Mouse (Mus musculus) lung, postnatal 14 days (tissue): ENCODE measurements around the gene Pias4.

Source experiments
- DNase-seq: peaks from one replicate; pipeline ENCODE4 v3.0.0; 2021

Gene Pias4

GRCm38 (mm10) chr10:81168087-81168431, 336 bp upstream of the Pias4 start:
- DNase-seq, result no peak

GRCm38 (mm10) chr10:81165118-81165517, 2.6 kb downstream of the Pias4 start:
- no peak for DNase-seq

GRCm38 (mm10) chr10:81162318-81162652, 5.4 kb downstream of the Pias4 start:
- DNase-seq, result no peak

- no peak for DNase-seq
These were observed 6.0 kb downstream of the Pias4 start for GRCm38 (mm10) chr10:81161602-81162317.

GRCm38 (mm10) chr10:81154736-81155135, 13.0 kb downstream of the Pias4 start:
- DNase-seq, result no peak

GRCm38 (mm10) chr10:81154313-81154712, 13.4 kb downstream of the Pias4 start:
- DNase-seq, result no peak

GRCm38 (mm10) chr10:81152609-81153008, 15.1 kb downstream of the Pias4 start:
- DNase-seq, result no peak

- no peak for DNase-seq
These were observed 16.5 kb downstream of the Pias4 start for GRCm38 (mm10) chr10:81151261-81151660.

GRCm38 (mm10) chr10:81146296-81146695, 21.4 kb downstream of the Pias4 start:
- no peak for DNase-seq

GRCm38 (mm10) chr10:81145778-81146177, 21.9 kb downstream of the Pias4 start:
- DNase-seq, result no peak

GRCm38 (mm10) chr10:81145307-81145706, 22.4 kb downstream of the Pias4 start:
- no peak for DNase-seq

GRCm38 (mm10) chr10:81144667-81145066, 23.1 kb downstream of the Pias4 start:
- DNase-seq, result peak; percentile 40

GRCm38 (mm10) chr10:81143845-81144437, 23.8 kb downstream of the Pias4 start:
- DNase-seq, result no peak

GRCm38 (mm10) chr10:81143157-81143633, 24.5 kb downstream of the Pias4 start:
- peak; percentile 50 for DNase-seq

GRCm38 (mm10) chr10:81142551-81142981, 25.2 kb downstream of the Pias4 start:
- no peak for DNase-seq

- DNase-seq, result no peak
These were observed 26.1 kb downstream of the Pias4 start for GRCm38 (mm10) chr10:81141455-81142210.

- peak; percentile 52 for DNase-seq
These were observed 26.8 kb downstream of the Pias4 start for GRCm38 (mm10) chr10:81140717-81141454.

- no peak for DNase-seq
These were observed 27.7 kb downstream of the Pias4 start for GRCm38 (mm10) chr10:81140005-81140404.

GRCm38 (mm10) chr10:81139529-81139846, 28.2 kb downstream of the Pias4 start:
- no peak for DNase-seq

- DNase-seq, result no peak
These were observed 28.7 kb downstream of the Pias4 start for GRCm38 (mm10) chr10:81138821-81139528.

GRCm38 (mm10) chr10:81138131-81138782, 29.5 kb downstream of the Pias4 start:
- peak; percentile 30 for DNase-seq
